Mouse (Mus musculus): ENCODE measurements at regions not wholly inside any gene's neighbourhood (a gene's known extent, or its start where the extent isn't known, plus 50 kb on each side); places are given as distances from the start of the nearest gene placed in this dataset.
"Not testable (repeated sequence)": the region's sequence is repeated elsewhere in the genome, so short reads cannot be mapped to it uniquely, and the experiment has no call there.

GRCm38 (mm10) chr10:70837326-70837725, 181.6 kb upstream of the Phyhipl start:
- Histone ChIP-seq H3K27ac (ENCODE audit: insufficient read depth, low read depth, low read length) (no peak overlapping the region), H3K4me1 (ENCODE audit: control insufficient read depth, insufficient read depth, low read length) (no peaks in the 10 kb centered on the region), H3K4me3 (ENCODE audit: insufficient read depth, low read depth, low read length) (no peak overlapping the region), H3K36me3 (ENCODE audit: control insufficient read depth, insufficient read depth, low read length) (no peaks in the 10 kb centered on the region), H3K27me3 (replicated peaks; ENCODE audit: control insufficient read depth, insufficient read depth, low read length) (no peaks in the 10 kb centered on the region)
- no peak for DNase-seq
- no peak for TF ChIP-seq POLR2A (IDR thresholded peaks at IDR 0.05; ENCODE audit: low read depth, low read length)
- no peak for TF ChIP-seq CTCF (conservative IDR thresholded peaks at IDR 0.05; ENCODE audit: insufficient read depth, insufficient read length, low read depth, low read length)
- 92% methylated on average over 6 of the region's 6 CpGs for WGBS

- no peak overlapping the region for H3K27ac ChIP-seq (ENCODE audit: insufficient read depth, low read depth, low read length)
- H3K36me3 ChIP-seq (ENCODE audit: control insufficient read depth, insufficient read depth, low read length), result no peaks in the 10 kb centered on the region
- H3K4me3 ChIP-seq (ENCODE audit: insufficient read depth, low read depth, low read length), result no peak overlapping the region
- no peaks in the 10 kb centered on the region for H3K4me1 ChIP-seq (ENCODE audit: control insufficient read depth, insufficient read depth, low read length)
- TF ChIP-seq CTCF (conservative IDR thresholded peaks at IDR 0.05; ENCODE audit: insufficient read depth, insufficient read length, low read depth, low read length) (no peak), POLR2A (IDR thresholded peaks at IDR 0.05; ENCODE audit: low read depth, low read length) (no peak)
- 61% methylated on average over 4 of the region's 4 CpGs for WGBS
- no peaks in the 10 kb centered on the region for H3K27me3 ChIP-seq (replicated peaks; ENCODE audit: control insufficient read depth, insufficient read depth, low read length)
- no peak for DNase-seq
These were observed 176.9 kb upstream of the Phyhipl start for GRCm38 (mm10) chr10:70832616-70833015.

- Histone ChIP-seq H3K27me3 (replicated peaks; ENCODE audit: control insufficient read depth, insufficient read depth, low read length) (no peaks in the 10 kb centered on the region), H3K4me1 (ENCODE audit: control insufficient read depth, insufficient read depth, low read length) (no peaks in the 10 kb centered on the region), H3K4me3 (ENCODE audit: insufficient read depth, low read depth, low read length) (no peak overlapping the region), H3K36me3 (ENCODE audit: control insufficient read depth, insufficient read depth, low read length) (no peaks in the 10 kb centered on the region), H3K27ac (ENCODE audit: insufficient read depth, low read depth, low read length) (no peak overlapping the region)
- TF ChIP-seq POLR2A (IDR thresholded peaks at IDR 0.05; ENCODE audit: low read depth, low read length) (no peak), CTCF (conservative IDR thresholded peaks at IDR 0.05; ENCODE audit: insufficient read depth, insufficient read length, low read depth, low read length) (no peak)
- 68% methylated on average over 4 of the region's 4 CpGs for WGBS
- DNase-seq, result no peak
These were observed 172.5 kb upstream of the Phyhipl start for GRCm38 (mm10) chr10:70828217-70828616.

- not testable (repeated sequence) for H3K27me3 ChIP-seq (replicated peaks; ENCODE audit: control insufficient read depth, insufficient read depth, low read length); H3K27ac ChIP-seq (ENCODE audit: insufficient read depth, low read depth, low read length); H3K4me3 ChIP-seq (ENCODE audit: insufficient read depth, low read depth, low read length); H3K4me1 ChIP-seq (ENCODE audit: control insufficient read depth, insufficient read depth, low read length); H3K36me3 ChIP-seq (ENCODE audit: control insufficient read depth, insufficient read depth, low read length); DNase-seq
- WGBS, result 99% methylated on average over 2 of the region's 2 CpGs
These were observed 171.8 kb upstream of the Phyhipl start for GRCm38 (mm10) chr10:70827522-70827921.

GRCm38 (mm10) chr10:70826706-70827105, 170.9 kb upstream of the Phyhipl start:
- Histone ChIP-seq H3K4me1 (ENCODE audit: control insufficient read depth, insufficient read depth, low read length) (no peaks in the 10 kb centered on the region), H3K27ac (ENCODE audit: insufficient read depth, low read depth, low read length) (no peak overlapping the region), H3K4me3 (ENCODE audit: insufficient read depth, low read depth, low read length) (no peak overlapping the region), H3K27me3 (replicated peaks; ENCODE audit: control insufficient read depth, insufficient read depth, low read length) (no peaks in the 10 kb centered on the region), H3K36me3 (ENCODE audit: control insufficient read depth, insufficient read depth, low read length) (no peaks in the 10 kb centered on the region)
- DNase-seq, result no peak
- TF ChIP-seq POLR2A (IDR thresholded peaks at IDR 0.05; ENCODE audit: low read depth, low read length), result no peak
- TF ChIP-seq CTCF (conservative IDR thresholded peaks at IDR 0.05; ENCODE audit: insufficient read depth, insufficient read length, low read depth, low read length), result no peak
- WGBS, result 69% methylated on average over 7 of the region's 7 CpGs

- no peak for DNase-seq
- Histone ChIP-seq H3K36me3 (ENCODE audit: control insufficient read depth, insufficient read depth, low read length) (no peaks in the 10 kb centered on the region), H3K27me3 (replicated peaks; ENCODE audit: control insufficient read depth, insufficient read depth, low read length) (no peaks in the 10 kb centered on the region), H3K27ac (ENCODE audit: insufficient read depth, low read depth, low read length) (no peak overlapping the region), H3K4me1 (ENCODE audit: control insufficient read depth, insufficient read depth, low read length) (no peaks in the 10 kb centered on the region), H3K4me3 (ENCODE audit: insufficient read depth, low read depth, low read length) (no peak overlapping the region)
- TF ChIP-seq CTCF (conservative IDR thresholded peaks at IDR 0.05; ENCODE audit: insufficient read depth, insufficient read length, low read depth, low read length) (no peak), POLR2A (IDR thresholded peaks at IDR 0.05; ENCODE audit: low read depth, low read length) (no peak)
- 87% methylated on average over 4 of the region's 4 CpGs for WGBS
These were observed 169.7 kb upstream of the Phyhipl start for GRCm38 (mm10) chr10:70825451-70825850.

GRCm38 (mm10) chr10:70824461-70824860, 168.7 kb upstream of the Phyhipl start:
- Histone ChIP-seq H3K36me3 (ENCODE audit: control insufficient read depth, insufficient read depth, low read length) (no peaks in the 10 kb centered on the region), H3K4me1 (ENCODE audit: control insufficient read depth, insufficient read depth, low read length) (peaks cover 2% of the 10 kb centered on the region; the same call in 1 of the 2 replicates), H3K4me3 (ENCODE audit: insufficient read depth, low read depth, low read length) (no peak overlapping the region), H3K27me3 (replicated peaks; ENCODE audit: control insufficient read depth, insufficient read depth, low read length) (no peaks in the 10 kb centered on the region), H3K27ac (ENCODE audit: insufficient read depth, low read depth, low read length) (no peak overlapping the region)
- no peak for DNase-seq
- TF ChIP-seq POLR2A (IDR thresholded peaks at IDR 0.05; ENCODE audit: low read depth, low read length), result no peak
- no peak for TF ChIP-seq CTCF (conservative IDR thresholded peaks at IDR 0.05; ENCODE audit: insufficient read depth, insufficient read length, low read depth, low read length)
- 93% methylated on average over 5 of the region's 5 CpGs for WGBS

GRCm38 (mm10) chr10:70819951-70820350, 164.2 kb upstream of the Phyhipl start:
- Histone ChIP-seq H3K4me1 (ENCODE audit: control insufficient read depth, insufficient read depth, low read length) (peaks cover 2% of the 10 kb centered on the region; the same call in 1 of the 2 replicates), H3K27ac (ENCODE audit: insufficient read depth, low read depth, low read length) (no peak overlapping the region), H3K4me3 (ENCODE audit: insufficient read depth, low read depth, low read length) (no peak overlapping the region), H3K36me3 (ENCODE audit: control insufficient read depth, insufficient read depth, low read length) (no peaks in the 10 kb centered on the region), H3K27me3 (replicated peaks; ENCODE audit: control insufficient read depth, insufficient read depth, low read length) (no peaks in the 10 kb centered on the region)
- no peak for TF ChIP-seq POLR2A (IDR thresholded peaks at IDR 0.05; ENCODE audit: low read depth, low read length)
- no peak for TF ChIP-seq CTCF (conservative IDR thresholded peaks at IDR 0.05; ENCODE audit: insufficient read depth, insufficient read length, low read depth, low read length)
- WGBS, result 39% methylated on average over 2 of the region's 2 CpGs
- peak; percentile 59 for DNase-seq
